Mouse (Mus musculus): ENCODE results near the gene Nme1. TPM values are rescaled to one million over a fixed set of nuclear protein-coding genes. Genes with fewer than 3 reads are reported as not detected.
A peak's percentile ranks its signal among the peaks of the same experiment; 100 is the strongest.

Nme1 gene
- 33.7 and 46.1 TPM in 2 replicates for polyA plus RNA-seq (2012; ENCODE audit: insufficient read depth, insufficient read length, missing spikeins)

DNA sequence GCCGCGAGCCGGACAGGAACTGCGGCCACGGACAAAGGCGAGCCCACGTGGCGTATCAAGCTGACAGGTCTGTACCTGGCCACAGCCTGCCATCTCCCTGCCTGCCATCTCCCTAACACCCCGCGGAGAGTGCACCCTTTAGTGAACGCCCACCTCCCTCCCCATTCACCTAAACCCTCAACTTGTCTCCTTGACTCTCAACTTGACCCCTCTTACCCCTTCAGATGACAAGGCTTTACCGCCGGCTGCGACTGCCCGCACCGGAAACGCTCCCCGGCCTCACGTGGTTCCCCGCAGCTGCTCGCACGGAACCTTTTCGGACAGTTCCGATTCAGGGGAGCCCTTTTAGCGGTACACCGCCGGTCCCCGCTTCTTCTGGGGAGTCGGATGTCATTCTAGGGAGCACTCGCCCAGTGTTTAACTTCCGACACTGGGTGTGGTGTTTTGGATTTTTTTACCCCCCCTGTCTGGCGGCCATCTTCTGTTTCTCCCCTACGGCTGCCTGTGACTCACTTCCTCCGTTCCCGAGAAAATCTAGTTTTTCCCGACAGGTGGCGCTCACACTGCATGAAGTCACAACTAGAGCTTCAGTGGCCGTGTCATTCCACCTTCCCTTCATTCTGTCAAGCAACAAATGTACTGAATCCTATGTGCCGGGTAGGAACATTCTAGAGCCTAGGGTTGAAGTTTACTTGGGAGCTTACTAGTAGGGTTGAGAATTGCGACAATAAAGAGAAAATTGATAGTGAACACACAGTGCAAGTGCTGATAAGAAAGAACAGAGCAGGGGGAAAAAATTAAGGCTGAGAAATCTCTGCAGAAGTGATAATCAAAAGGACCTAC, at the start of gene Nme1, which contains the start of gene Gm20390:
TSS of gene Nme1 (minus strand) at position 517 of the 843 bp plus-strand sequence.
TSS of gene Gm20390 (minus strand) at position 289 of the 843 bp plus-strand sequence.
- Histone ChIP-seq H3K4me3 (ENCODE audit: insufficient read depth, low read depth, low read length) (peak within 1 kb of the TSS; percentile 88), H3K4me1 (ENCODE audit: control insufficient read depth, insufficient read depth, insufficient read length, low read length) (peaks cover 7% of the 10 kb centered on the region; the same call in 1 of the 2 replicates), H3K27ac (replicated peaks; ENCODE audit: low read depth, low read length) (peak within 1 kb of the TSS; percentile 81)

- peaks cover 6% of the 10 kb centered on the region for H3K4me1 ChIP-seq (ENCODE audit: control insufficient read depth, insufficient read depth, insufficient read length, low read length)
- H3K27ac ChIP-seq (replicated peaks; ENCODE audit: low read depth, low read length): no peak overlapping the region
- no peak overlapping the region for H3K4me3 ChIP-seq (ENCODE audit: insufficient read depth, low read depth, low read length)
These were observed 35.0 kb upstream of the Nme1 start for GRCm38 (mm10) chr11:94003346-94003745.

GRCm38 (mm10) chr11:93999276-93999675, 31.0 kb upstream of the Nme1 start:
- H3K4me3 ChIP-seq (ENCODE audit: insufficient read depth, low read depth, low read length): no peak overlapping the region
- 0 out of 2 replicates have a peak overlapping the region, but pooled peaks have one; percentile 10 for H3K27ac ChIP-seq (replicated peaks; ENCODE audit: low read depth, low read length)
- peaks cover 9% of the 10 kb centered on the region for H3K4me1 ChIP-seq (ENCODE audit: control insufficient read depth, insufficient read depth, insufficient read length, low read length)

- H3K27ac ChIP-seq (replicated peaks; ENCODE audit: low read depth, low read length): peak overlapping the region; percentile 96
These were observed 28.9 kb upstream of the Nme1 start for GRCm38 (mm10) chr11:93997141-93997775.

GRCm38 (mm10) chr11:93996306-93997140, 28.2 kb upstream of the Nme1 start:
- H3K4me1 ChIP-seq (ENCODE audit: control insufficient read depth, insufficient read depth, insufficient read length, low read length): peaks cover 9% of the 10 kb centered on the region
- peak overlapping the region; percentile 96 for H3K27ac ChIP-seq (replicated peaks; ENCODE audit: low read depth, low read length)
- H3K4me3 ChIP-seq (ENCODE audit: insufficient read depth, low read depth, low read length): peak overlapping the region; percentile 99

More at GRCm38 (mm10) chr11:93997141-93997775, 28.9 kb upstream of the Nme1 start:
- Histone ChIP-seq H3K4me3 (ENCODE audit: insufficient read depth, low read depth, low read length) (peak overlapping the region; percentile 99), H3K4me1 (ENCODE audit: control insufficient read depth, insufficient read depth, insufficient read length, low read length) (peaks cover 9% of the 10 kb centered on the region)

GRCm38 (mm10) chr11:93995720-93996305, 27.5 kb upstream of the Nme1 start, which contains the start of gene Spag9:
Gene Spag9 (plus strand): TSS chr11:93996091.
- Histone ChIP-seq H3K4me1 (ENCODE audit: control insufficient read depth, insufficient read depth, insufficient read length, low read length) (peaks cover 9% of the 10 kb centered on the region), H3K4me3 (ENCODE audit: insufficient read depth, low read depth, low read length) (peak within 1 kb of the TSS; percentile 99), H3K27ac (replicated peaks; ENCODE audit: low read depth, low read length) (peak within 1 kb of the TSS; percentile 99)

DNA sequence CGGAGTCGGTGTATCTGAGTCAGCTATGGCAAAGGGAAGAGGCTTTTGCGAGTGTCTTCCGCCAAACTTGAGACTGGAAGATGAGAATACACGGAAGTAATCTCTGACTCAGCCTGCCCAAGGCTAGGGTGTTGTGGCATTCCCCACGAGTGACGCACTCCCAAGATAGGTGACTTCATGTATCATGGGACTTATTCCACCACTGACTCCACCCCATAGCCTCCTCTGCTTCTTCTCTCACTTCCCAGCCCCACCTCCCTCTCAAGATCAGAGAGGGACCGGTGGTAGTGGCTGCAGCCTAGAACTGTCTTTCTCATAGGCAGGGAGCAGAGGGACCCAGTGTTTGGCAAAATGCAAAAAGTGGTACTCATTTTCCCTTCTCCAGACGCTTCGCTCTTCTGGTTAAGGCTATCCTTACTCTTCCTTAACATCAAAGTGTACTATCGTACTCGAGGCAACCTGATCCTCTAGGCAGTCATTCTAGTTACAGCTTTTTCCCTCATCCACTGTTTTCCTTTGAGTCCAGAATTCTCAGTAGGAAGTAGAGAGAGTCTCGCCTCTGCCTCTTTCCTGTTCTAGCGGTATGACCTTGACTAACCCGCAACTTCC, 26.9 kb upstream of the Nme1 start:
- H3K27ac ChIP-seq (replicated peaks; ENCODE audit: low read depth, low read length): peak overlapping the region; percentile 99
- peaks cover 9% of the 10 kb centered on the region for H3K4me1 ChIP-seq (ENCODE audit: control insufficient read depth, insufficient read depth, insufficient read length, low read length)
- H3K4me3 ChIP-seq (ENCODE audit: insufficient read depth, low read depth, low read length): peak overlapping the region; percentile 67

DNA sequence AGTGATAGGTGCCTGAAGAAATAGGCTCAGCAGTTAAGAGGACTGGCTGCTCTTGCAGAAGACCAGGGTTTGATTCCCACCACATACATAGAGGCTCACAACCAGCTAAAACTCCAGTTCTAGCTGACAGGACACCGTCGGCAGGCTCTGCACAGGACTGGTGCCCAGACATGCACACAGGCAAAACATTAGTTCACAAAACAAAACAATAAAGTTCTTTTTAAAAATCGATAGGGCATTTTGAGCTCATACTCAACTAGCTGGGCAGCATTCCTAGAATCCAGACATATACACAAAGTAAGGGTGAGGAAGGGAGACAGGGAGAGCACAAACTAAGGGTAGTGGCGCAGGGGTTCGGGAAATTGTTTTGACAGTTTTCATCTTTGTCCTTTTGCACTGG, 26.2 kb upstream of the Nme1 start:
- Histone ChIP-seq H3K4me1 (ENCODE audit: control insufficient read depth, insufficient read depth, insufficient read length, low read length) (peaks cover 11% of the 10 kb centered on the region), H3K27ac (replicated peaks; ENCODE audit: low read depth, low read length) (peak overlapping the region; percentile 99), H3K4me3 (ENCODE audit: insufficient read depth, low read depth, low read length) (peak overlapping the region; percentile 67)

DNA sequence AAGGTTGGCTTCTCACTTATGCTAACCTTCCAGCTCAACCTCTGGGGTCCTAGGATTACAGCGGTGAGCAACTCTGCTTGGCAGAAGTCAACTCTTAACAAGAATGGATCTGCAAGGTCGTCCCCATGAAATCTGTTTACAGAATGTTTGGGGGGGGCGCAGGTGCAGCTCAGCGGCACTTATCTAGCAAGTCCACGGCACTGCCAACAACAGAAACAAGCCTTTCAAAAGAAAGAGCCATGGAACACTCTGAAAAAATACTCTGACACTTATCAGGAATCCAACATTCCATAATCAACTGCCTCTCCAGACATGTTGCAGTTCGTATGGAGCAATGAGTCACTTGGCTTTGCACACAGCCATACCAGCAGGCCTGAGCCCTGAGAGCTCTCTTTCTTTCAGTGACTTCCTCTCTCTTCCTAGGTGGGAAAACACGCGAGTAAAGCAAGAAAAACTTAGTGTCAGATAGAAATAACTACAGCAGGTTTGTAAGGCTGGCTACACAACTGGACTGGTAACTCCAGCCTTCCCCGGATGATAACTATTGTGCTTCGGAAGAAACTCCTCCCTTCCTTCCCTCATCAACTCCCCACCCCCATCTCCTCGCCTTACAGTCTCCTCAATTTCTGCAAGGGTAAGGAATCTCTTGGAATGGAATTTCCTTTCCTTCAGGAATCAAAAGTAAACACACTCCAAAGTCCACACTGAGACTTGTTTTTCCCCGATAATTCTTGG, 20.2 kb upstream of the Nme1 start:
- Histone ChIP-seq H3K4me3 (ENCODE audit: insufficient read depth, low read depth, low read length) (no peak overlapping the region), H3K4me1 (ENCODE audit: control insufficient read depth, insufficient read depth, insufficient read length, low read length) (peaks cover 22% of the 10 kb centered on the region), H3K27ac (replicated peaks; ENCODE audit: low read depth, low read length) (peak overlapping the region; percentile 98)

DNA sequence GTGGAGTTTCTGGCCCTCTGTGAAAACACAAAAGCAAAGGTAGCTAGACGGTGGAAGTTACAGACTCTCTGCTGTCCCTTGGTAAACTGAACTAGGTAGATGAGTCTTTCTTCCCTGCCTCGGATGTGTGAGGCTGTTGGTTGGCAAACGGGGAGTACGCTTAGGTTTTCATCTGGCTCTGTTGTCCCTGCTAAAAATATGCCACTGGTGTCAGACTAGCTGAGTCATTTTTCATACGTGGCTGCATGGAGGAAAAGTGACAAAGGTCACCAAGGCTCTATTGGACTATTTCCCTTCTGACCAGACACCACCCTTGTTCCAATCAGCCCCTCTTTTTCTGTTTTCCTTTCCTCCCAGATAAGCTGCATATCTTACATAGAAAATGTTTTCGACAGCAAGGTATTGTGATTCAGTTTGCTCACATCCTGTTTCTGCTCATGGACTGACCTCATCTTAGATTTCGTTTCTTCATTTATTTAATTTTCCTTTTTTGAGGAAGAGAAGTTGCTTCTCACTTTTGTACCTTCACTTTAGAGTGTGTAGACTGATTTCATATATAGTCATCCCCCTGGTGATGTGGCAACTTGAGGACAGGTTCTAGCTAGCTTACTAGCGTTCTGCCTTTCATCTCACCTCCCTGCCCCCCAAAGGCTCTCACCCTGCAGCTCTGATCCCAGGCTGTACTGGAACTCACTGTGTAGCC, 19.5 kb upstream of the Nme1 start:
- Histone ChIP-seq H3K4me1 (ENCODE audit: control insufficient read depth, insufficient read depth, insufficient read length, low read length) (peaks cover 22% of the 10 kb centered on the region), H3K4me3 (ENCODE audit: insufficient read depth, low read depth, low read length) (no peak overlapping the region), H3K27ac (replicated peaks; ENCODE audit: low read depth, low read length) (peak overlapping the region; percentile 98)

- H3K27ac ChIP-seq (replicated peaks; ENCODE audit: low read depth, low read length): peak overlapping the region; percentile 98
- H3K4me3 ChIP-seq (ENCODE audit: insufficient read depth, low read depth, low read length): no peak overlapping the region
- peaks cover 22% of the 10 kb centered on the region for H3K4me1 ChIP-seq (ENCODE audit: control insufficient read depth, insufficient read depth, insufficient read length, low read length)
These were observed 18.7 kb upstream of the Nme1 start for GRCm38 (mm10) chr11:93987026-93987425.

DNA sequence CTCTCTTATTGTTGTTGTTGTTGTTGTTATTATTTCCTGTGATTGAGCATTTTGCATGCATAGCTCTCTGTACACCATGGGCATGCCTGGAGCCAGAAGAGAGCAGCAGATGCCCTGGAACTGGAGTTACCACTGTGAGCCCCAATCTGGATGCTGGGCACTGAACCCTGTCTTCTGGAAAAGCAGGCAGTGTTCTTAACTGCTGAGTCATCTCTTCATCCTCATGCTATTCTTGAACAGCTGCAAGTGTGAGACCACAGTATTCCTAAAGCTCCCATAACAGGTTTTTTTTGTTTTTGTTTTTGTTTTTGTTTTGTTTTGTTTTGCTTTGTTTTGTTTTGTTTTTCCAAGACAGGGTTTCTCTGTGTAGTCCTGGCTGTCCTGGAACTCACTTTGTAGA, 18.0 kb upstream of the Nme1 start:
- Histone ChIP-seq H3K27ac (replicated peaks; ENCODE audit: low read depth, low read length) (no peak overlapping the region), H3K4me1 (ENCODE audit: control insufficient read depth, insufficient read depth, insufficient read length, low read length) (peaks cover 22% of the 10 kb centered on the region), H3K4me3 (ENCODE audit: insufficient read depth, low read depth, low read length) (no peak overlapping the region)

DNA sequence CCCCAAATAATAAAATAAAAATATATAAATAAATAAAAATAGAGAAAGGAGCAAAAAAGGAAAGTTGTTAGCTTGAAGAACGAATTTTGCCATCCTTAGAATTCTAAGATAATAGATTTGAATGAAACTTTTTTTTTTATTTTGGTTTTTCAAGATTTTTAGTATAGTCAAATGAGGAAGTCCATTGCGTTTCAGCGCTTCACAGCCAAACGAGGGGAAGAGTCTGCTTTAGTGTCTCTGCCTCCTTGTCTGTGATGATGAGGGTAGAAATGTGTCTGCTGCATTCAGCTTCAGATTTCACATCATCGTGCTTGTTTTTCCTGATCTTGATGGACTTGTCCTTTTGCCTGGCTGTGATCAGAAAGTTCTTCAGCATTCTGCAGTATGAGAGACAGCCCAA, 16.9 kb upstream of the Nme1 start:
- Histone ChIP-seq H3K4me1 (ENCODE audit: control insufficient read depth, insufficient read depth, insufficient read length, low read length) (peaks cover 22% of the 10 kb centered on the region), H3K4me3 (ENCODE audit: insufficient read depth, low read depth, low read length) (no peak overlapping the region), H3K27ac (replicated peaks; ENCODE audit: low read depth, low read length) (no peak overlapping the region)
